Mouse (Mus musculus) heart, adult 2 months (tissue): ENCODE measurements around the gene Pfn3.

Experiments
- CTCF ChIP-seq: fragments of 200-600 bp; IDR thresholded peaks from 2 replicates; pipeline ENCODE4 v1.8.1; 2022; ENCODE audit warnings: antibody characterized with exemption, mild to moderate bottlenecking, moderate library complexity
- POLR2A ChIP-seq: fragments of 200-500 bp; IDR thresholded peaks from 2 replicates; pipeline ENCODE4 v1.6.1; 2011; ENCODE audit warnings: mild to moderate bottlenecking, low read depth, low read length, control low read depth; ENCODE audit not compliant: insufficient read depth

GRCm38 (mm10) chr13:55444937-55445315 is 29.9 kb upstream of the Pfn3 start, which contains the start of gene Grk6:
- TF ChIP-seq POLR2A: no peak
- TF ChIP-seq CTCF: no peak
